Mouse (Mus musculus): ENCODE data around the gene Rbm20.

DNA sequence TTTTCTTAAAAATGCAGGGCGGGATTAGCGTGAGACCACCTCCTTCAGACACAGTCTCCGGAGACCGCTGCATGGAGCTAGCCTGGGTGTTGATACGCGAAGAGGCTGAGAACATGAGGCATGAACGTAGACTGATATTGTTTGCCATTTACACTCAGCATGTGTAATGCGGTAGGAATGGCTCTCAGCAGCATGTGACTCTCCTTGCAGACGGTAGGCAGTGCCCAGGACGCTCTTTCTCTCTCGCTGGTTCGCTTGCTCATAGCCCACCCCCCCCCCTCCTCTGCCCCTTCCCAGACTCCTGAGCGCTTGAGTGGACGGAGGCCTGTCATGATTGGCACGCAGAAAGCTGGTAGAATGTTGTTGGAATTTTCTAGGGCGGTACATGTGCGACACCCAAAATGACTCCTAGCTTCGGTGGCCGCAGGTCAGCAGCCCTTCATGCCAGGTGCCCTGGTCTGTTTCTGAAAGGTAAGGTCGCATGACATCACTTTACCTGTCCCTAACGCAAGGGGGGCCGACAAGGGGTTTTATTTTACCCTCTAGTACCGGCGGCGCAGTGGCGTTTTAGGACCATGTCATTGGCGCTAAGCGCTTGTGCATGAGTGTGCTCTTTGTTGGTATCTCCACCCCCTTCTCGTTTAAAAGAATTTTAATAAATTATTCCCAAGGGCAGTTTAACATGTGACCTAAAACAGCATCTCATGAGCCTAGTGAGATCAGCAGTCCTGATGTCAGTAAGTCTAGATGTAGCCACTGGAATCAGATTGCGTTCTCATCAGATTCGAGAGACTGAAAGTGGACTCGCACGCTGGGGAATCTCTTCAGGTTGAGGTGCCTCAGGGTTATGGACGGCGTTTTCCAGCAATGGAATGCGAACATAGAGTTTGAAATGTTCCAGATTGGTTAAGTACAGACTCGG is 116.1 kb downstream of the Rbm20 start:
- no peak for TF ChIP-seq CTCF (IDR thresholded peaks at IDR 0.05; ENCODE audit: low read depth, low read length)
- TF ChIP-seq EP300 (IDR thresholded peaks at IDR 0.05; ENCODE audit: insufficient read depth, low read depth, low read length) = no peak
